Mouse (Mus musculus): ENCODE results near the gene Ncor2. TPM values are rescaled to one million over a fixed set of nuclear protein-coding genes. Genes with fewer than 3 reads are reported as not detected.

Ncor2 gene
- polyA plus RNA-seq, 1 experiment from 2014 or later = 19.8 TPM

DNA sequence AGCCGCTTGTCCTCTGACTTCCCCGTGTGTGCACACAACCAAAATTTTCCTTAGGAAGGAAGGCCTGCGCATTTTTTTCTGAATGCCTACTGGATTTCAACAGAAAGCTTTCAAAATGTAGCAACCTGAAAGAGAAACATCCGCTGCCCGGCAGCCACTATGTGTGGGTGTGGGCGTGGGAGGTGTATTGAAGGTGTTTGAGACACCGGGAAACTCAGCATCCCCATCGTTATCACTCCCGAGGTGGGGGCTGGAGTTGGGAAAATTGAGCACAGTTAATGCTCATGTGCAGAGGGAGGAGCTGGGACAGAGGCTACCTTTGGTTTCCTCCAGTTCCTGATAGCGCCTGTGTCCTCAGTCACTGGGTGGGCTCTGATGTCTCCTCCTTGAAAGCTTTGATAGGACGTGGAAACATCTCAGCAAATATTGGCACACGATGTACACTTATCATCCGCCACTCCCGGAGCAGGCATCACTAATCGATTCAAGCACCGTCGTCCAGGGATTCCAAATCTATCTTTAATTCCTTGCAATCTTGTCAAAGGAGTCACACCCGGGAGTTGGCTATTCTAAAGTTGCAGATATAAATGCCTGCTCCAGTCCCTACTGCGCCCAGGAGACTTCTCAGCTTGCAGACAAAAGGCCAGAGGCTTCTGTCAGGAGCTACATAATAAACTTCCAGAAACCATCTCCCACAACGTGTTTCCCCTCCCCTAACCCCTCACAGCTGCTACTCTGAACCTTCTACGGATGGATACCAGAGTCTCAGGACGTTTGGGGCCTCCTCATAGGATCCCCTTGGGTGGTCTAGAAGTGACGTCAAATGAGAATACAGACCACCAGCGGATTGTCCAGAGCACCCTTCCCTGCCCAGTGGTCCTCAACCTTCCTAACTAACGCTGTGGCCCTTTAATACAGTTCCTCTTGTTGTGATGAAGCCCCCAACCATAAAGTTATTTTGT is 14.7 kb upstream of the Ncor2 start:
- no peak for DNase-seq (ENCODE audit: low spot score)

- no peak for DNase-seq (ENCODE audit: low spot score)
These were observed 12.6 kb upstream of the Ncor2 start for GRCm38 (mm10) chr5:125191608-125192007.

DNA sequence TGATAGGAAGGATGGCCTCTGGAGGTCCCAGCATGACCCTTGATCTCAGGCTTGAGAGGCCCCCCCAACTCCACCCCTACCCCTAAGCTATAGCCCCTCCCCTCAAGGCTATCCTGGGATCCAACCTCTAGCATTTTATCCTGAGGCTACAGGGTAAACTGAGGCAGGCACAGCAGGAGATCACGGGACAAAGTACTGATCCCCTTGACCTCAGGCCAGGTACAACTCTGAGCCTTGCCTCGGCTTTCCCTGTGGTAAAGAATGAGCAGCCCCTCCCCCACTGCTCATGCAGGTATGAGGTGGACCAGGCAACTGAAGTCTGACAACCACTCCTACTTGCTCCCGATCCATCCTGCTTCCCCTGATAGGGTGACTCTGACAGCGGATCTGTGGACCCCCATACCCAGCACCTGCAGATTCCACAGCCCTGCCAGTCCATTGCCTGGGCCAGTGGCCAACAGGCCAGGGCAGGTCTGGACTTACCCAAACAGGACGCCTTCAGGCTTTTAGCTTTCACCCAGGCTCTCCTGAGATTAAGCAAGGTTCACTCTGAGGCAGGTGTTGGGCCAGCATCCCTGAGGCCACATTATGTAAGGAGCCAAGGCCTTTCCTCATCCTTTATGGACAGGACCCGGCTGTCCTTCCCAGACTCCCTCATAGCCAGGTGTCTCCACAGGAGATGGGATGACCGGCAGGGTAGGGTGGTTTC is 11.2 kb upstream of the Ncor2 start:
- DNase-seq (ENCODE audit: low spot score) = no peak

DNA sequence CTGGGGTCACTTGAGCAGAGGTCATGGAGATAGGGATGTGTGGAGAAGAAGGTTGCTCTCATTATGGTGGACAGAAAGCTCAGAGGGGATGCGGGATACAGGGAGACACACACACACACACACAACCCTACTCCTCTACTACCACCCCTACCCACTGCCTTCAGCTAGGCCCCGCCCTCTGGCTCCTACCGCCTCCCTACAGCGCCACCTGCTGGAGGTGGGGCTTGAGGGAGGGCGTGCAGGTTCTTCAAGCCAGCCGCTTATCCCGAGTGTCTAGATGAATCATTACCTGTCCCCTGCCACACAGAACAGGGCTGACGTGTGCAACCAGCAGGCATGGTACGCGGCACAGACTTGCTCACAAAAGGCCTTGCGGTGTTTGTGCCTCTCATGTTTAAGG is 10.6 kb upstream of the Ncor2 start:
- DNase-seq (ENCODE audit: low spot score) = peak; percentile 86

DNA sequence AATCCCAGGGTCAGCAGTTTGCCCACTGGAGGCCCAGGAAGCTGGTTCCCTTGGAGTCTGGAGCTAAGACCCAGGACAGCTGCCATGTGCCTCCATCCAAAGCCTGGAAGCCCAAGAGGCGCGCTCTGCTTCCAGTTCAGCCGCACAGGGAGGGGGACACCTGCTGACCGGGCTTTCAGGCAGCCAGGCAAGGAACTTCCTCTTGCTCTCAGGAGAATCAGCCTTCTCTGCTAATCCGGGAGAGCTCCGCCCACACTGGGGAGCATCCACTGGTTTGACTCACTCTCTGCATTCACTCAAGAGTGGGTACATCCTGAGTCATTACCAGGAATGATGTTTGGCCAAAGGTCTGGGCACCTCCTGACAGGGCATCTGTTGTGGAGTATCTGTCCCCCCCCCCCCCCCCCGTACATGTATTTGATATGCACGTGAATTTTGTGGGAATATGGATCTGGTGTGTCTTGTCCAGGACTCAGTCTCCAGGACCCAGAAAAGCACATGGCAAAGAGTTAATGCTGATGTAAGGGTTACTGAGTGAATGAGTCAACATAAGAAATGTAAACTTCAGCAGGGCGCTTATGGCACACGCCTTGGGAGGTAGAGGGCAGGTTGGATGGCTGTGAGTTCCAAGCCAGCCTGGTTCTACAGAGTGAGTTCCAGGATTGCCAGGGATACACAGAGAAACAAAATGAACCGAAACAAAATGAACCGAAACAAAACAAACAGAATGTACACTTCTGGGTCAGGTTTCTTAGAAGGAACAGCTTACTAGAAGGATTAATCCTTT is 10.0 kb upstream of the Ncor2 start:
- DNase-seq (ENCODE audit: low spot score) = no peak

GRCm38 (mm10) chr5:125184826-125185225 is 5.8 kb upstream of the Ncor2 start:
- no peak for DNase-seq (ENCODE audit: low spot score)

GRCm38 (mm10) chr5:125183321-125184003 is 4.4 kb upstream of the Ncor2 start:
- peak; percentile 69 for DNase-seq (ENCODE audit: low spot score)

- no peak for DNase-seq (ENCODE audit: low spot score)
These were observed 1.7 kb upstream of the Ncor2 start for GRCm38 (mm10) chr5:125180630-125181263.

DNA sequence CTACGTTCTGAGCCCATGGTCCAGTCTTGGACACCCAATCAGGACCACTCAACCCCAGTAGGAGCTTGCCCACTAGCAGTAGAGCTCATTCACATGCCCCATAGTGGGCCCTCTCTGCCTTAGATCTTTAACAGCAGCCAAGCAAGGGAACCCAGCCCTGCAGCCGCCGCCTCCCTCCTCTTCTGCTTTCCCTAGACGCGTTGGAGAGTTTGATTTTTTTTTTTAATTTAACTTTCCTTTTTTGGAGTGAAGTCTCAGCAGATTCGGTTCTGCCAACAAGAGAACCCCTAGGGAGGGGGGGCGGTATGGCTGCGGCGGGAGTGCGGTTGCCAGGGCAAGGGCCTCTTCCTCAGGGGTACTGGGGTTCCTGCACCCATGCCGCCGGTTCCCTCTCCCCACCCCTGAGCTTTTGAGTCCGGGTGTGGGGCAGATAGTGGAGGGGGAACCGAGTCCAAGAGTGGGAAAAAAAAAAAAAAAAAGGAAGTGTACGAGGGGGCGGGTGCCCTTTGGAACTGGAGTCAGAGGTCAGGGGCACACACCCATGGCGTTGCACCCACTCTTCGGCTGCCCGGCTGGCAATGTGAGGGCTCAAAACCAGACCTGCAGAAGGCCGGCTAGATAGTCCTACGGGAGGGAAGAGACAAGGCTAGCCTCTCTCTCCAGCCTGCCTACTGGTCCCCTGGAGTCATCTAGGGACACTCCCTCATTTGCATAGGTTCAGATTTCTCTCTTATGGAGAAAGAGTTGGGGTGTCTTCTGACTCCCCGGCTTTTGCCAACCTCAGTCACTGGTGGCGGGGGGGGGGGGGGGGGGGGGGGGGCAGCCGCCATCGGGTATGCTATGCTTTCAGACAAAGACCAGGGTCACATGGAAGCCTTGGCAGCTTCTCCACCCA is 963 bp upstream of the Ncor2 start:
- DNase-seq (ENCODE audit: low spot score) = peak; percentile 29

GRCm38 (mm10) chr5:125178171-125179006 is 630 bp downstream of the Ncor2 start:
- DNase-seq (ENCODE audit: low spot score) = peak; percentile 64

DNA sequence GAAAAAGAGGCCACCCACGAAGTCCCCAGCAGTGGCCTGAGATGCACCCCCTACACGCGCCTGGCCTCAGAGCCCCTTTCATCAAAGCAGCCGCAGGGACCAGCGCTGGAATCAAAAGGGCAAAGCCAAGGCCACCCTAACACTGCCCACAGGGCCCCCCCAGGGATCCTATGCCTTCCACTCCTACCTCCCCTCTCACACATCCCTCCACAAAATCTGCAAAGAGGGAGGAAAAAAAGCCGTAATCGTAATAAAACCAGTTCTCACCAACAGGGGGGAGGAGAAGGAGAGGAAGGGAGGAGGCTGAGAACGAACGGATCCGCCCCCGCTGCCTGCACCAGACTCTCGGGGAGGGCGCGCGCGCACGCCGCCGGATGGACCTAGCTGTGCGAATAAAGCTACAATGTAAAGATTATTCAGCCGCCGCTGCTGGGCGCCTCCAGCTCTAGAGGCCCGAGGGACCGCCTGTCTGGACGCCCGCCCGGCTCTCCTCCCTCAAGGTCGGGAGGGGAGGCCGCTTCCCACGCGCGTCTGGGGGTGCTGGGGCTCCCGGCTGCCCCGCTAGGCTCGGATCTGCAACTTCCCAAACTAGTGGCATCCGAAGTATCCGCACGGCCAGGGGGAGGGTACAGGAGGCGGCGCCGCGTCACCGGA is 1.4 kb downstream of the Ncor2 start:
- peak; percentile 90 for DNase-seq (ENCODE audit: low spot score)

GRCm38 (mm10) chr5:125176864-125177263 is 2.2 kb downstream of the Ncor2 start:
- no peak for DNase-seq (ENCODE audit: low spot score)

DNA sequence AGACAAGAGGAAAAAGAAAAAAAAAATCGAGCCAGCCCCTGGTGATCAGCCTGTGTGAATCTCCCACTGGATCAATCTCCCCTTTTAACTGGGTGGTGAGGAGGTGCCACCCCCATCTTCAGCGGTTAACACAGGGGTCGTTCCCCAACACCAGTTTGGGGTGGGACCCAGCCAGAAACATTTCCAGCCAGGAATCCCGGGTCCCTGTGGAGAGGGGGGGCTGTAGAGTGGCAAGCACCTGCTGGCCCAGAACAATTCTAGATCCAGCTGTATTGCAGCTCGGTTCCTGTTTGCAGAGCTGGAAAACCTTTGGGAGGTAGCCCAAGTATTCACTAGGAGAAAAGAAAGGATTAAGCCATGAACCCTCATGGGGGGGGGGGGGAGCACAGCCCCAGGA is 2.7 kb downstream of the Ncor2 start:
- no peak for DNase-seq (ENCODE audit: low spot score)

GRCm38 (mm10) chr5:125175673-125176369 is 3.2 kb downstream of the Ncor2 start:
- DNase-seq (ENCODE audit: low spot score) = no peak

GRCm38 (mm10) chr5:125174726-125175672 is 4.0 kb downstream of the Ncor2 start:
- DNase-seq (ENCODE audit: low spot score) = no peak

DNA sequence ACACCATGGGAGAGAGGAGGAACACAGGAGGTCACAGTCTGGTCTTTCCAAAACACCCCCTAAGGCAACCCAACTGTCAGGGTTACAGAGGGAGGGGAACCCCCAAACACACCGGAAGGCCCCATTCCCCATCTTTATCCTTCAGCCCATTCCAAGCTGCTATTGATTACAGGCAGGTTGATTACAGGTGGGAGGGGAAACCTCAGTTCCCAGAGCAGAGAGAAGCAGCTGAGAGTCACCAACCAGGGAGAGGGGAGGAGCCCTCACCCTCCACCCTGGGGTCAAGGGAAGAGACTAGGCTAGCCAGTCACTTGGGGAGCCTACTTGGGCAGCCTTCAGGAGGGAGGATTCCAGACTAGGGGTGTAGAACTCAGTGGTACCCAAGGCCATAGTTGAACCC is 5.2 kb downstream of the Ncor2 start:
- no peak for DNase-seq (ENCODE audit: low spot score)
